Mouse (Mus musculus): ENCODE measurements around the gene Smyd2.

DNA sequence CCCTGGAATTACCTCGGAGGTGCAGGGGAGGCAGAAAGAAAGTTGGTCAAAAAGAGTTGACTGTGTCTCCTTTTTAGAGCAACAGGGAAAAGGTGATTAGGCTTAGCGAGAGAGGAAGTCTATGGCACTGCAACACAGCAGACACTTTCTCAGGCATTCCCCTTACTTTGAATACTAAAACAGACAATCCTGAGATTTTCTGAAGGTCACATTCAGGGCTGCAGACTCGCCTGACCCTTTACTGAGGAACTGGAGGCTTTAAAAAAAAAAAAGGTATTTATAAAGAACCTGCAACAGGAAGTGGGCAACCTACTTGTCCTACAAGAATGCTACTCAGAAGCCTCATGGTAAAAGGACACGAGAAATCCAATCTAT, 5.0 kb downstream of the Smyd2 start:
- no peak for TF ChIP-seq USF2 (conservative IDR thresholded peaks at IDR 0.05; ENCODE audit: low read depth, low read length)
- TF ChIP-seq RAD21 (IDR thresholded peaks at IDR 0.05; ENCODE audit: low read depth, low read length): no peak
